Mouse (Mus musculus): Measurements from ENCODE around the gene Hist1h2af. TPM values are rescaled to one million over a fixed set of nuclear protein-coding genes. Genes with fewer than 3 reads are reported as not detected.

The Hist1h2af gene
- polyA plus RNA-seq, 1 experiment from 2014 or later: 9.5 TPM

Small RNA genes lying within 50 kb of the gene (microRNA-seq; reads per million reads assigned to microRNA genes)
- 0.90 reads per million for gene Gm44297
- not detected for gene Gm44359
- not detected for gene Gm44394
- gene n-TStga1: 3.9 reads per million, percentile 8 among the genes with 10 or more reads in this experiment

Other genes starting within 250 kb of the Hist1h2af start
- 57.1 and 58.7 TPM in 2 replicates for gene Zfp322a, start 164.7 kb upstream of the Hist1h2af start, polyA plus RNA-seq (2016; fragmentation: Nextera tagmentation; extraction: Ambion mirVana)
- 15.3 and 15.5 TPM in 2 replicates for gene Abt1, start 110.0 kb upstream of the Hist1h2af start, polyA plus RNA-seq (2016; fragmentation: Nextera tagmentation; extraction: Ambion mirVana)
- 0.09 TPM in 1 of 2 replicates, not detected in the other for gene Btn1a1, start 68.0 kb upstream of the Hist1h2af start, polyA plus RNA-seq (2016; fragmentation: Nextera tagmentation; extraction: Ambion mirVana)
- 0.52 and 0.54 TPM in 2 replicates for gene Btn2a2, start 45.0 kb upstream of the Hist1h2af start, polyA plus RNA-seq (2016; fragmentation: Nextera tagmentation; extraction: Ambion mirVana)
- 3.8 and 4.0 TPM in 2 replicates for gene Hist1h4h, start 2.9 kb upstream of the Hist1h2af start, polyA plus RNA-seq (2016; fragmentation: Nextera tagmentation; extraction: Ambion mirVana)
- 6.3 and 8.1 TPM in 2 replicates for gene Hist1h3g, start 1.5 kb downstream of the Hist1h2af start, polyA plus RNA-seq (2016; fragmentation: Nextera tagmentation; extraction: Ambion mirVana)
- gene Hist1h2bh, start 9.5 kb downstream of the Hist1h2af start, polyA plus RNA-seq (2016; fragmentation: Nextera tagmentation; extraction: Ambion mirVana): 0.74 and 0.79 TPM in 2 replicates
- 1.00 and 1.7 TPM in 2 replicates for gene Hist1h3f, start 10.1 kb downstream of the Hist1h2af start, polyA plus RNA-seq (2016; fragmentation: Nextera tagmentation; extraction: Ambion mirVana)
- gene Hist1h4f, start 17.7 kb downstream of the Hist1h2af start, polyA plus RNA-seq (2016; fragmentation: Nextera tagmentation; extraction: Ambion mirVana): 0.53 and 0.60 TPM in 2 replicates
- 0.58 and 0.60 TPM in 2 replicates for gene Hist1h1d, start 19.4 kb downstream of the Hist1h2af start, polyA plus RNA-seq (2016; fragmentation: Nextera tagmentation; extraction: Ambion mirVana)
- 6.1 and 6.7 TPM in 2 replicates for gene Hist1h3e, start 28.5 kb downstream of the Hist1h2af start, polyA plus RNA-seq (2016; fragmentation: Nextera tagmentation; extraction: Ambion mirVana)
- 102 and 105 TPM in 2 replicates for gene Hist1h2ae, start 37.3 kb downstream of the Hist1h2af start, polyA plus RNA-seq (2016; fragmentation: Nextera tagmentation; extraction: Ambion mirVana)
- gene Hist1h2bg, start 37.5 kb downstream of the Hist1h2af start, polyA plus RNA-seq (2016; fragmentation: Nextera tagmentation; extraction: Ambion mirVana): 6.4 and 6.7 TPM in 2 replicates
- gene Hist1h2bf, start 40.3 kb downstream of the Hist1h2af start, polyA plus RNA-seq (2016; fragmentation: Nextera tagmentation; extraction: Ambion mirVana): 5.8 and 6.9 TPM in 2 replicates
- 1.5 TPM in 2 replicates for gene Hist1h2ad, start 40.5 kb downstream of the Hist1h2af start, polyA plus RNA-seq (2016; fragmentation: Nextera tagmentation; extraction: Ambion mirVana)
- gene Hist1h3d, start 41.9 kb downstream of the Hist1h2af start, polyA plus RNA-seq (2016; fragmentation: Nextera tagmentation; extraction: Ambion mirVana): 7.1 and 7.2 TPM in 2 replicates
- gene Hist1h4d, start 47.7 kb downstream of the Hist1h2af start, polyA plus RNA-seq (2016; fragmentation: Nextera tagmentation; extraction: Ambion mirVana): 112 and 119 TPM in 2 replicates
- 3.2 and 3.6 TPM in 2 replicates for gene Hist1h2be, start 87.2 kb downstream of the Hist1h2af start, polyA plus RNA-seq (2016; fragmentation: Nextera tagmentation; extraction: Ambion mirVana)
- 19.8 and 21.4 TPM in 2 replicates for gene Hist1h1e, start 88.7 kb downstream of the Hist1h2af start, polyA plus RNA-seq (2016; fragmentation: Nextera tagmentation; extraction: Ambion mirVana)
- 1.00 and 1.1 TPM in 2 replicates for gene Hist1h2ac, start 150.0 kb downstream of the Hist1h2af start, polyA plus RNA-seq (2016; fragmentation: Nextera tagmentation; extraction: Ambion mirVana)
- gene Hist1h2bc, start 150.3 kb downstream of the Hist1h2af start, polyA plus RNA-seq (2016; fragmentation: Nextera tagmentation; extraction: Ambion mirVana): 17.2 and 19.3 TPM in 2 replicates
- gene Hist1h1t, start 161.9 kb downstream of the Hist1h2af start, polyA plus RNA-seq (2016; fragmentation: Nextera tagmentation; extraction: Ambion mirVana): not detected in 2 replicates
- 4.5 and 5.9 TPM in 2 replicates for gene Hist1h4c, start 164.5 kb downstream of the Hist1h2af start, polyA plus RNA-seq (2016; fragmentation: Nextera tagmentation; extraction: Ambion mirVana)
- 1.3 and 1.5 TPM in 2 replicates for gene Hfe, start 176.9 kb downstream of the Hist1h2af start, polyA plus RNA-seq (2016; fragmentation: Nextera tagmentation; extraction: Ambion mirVana)
- 9.4 and 10.7 TPM in 2 replicates for gene Hist1h1c, start 204.9 kb downstream of the Hist1h2af start, polyA plus RNA-seq (2016; fragmentation: Nextera tagmentation; extraction: Ambion mirVana)
- 7.7 and 9.0 TPM in 2 replicates for gene Hist1h3c, start 211.7 kb downstream of the Hist1h2af start, polyA plus RNA-seq (2016; fragmentation: Nextera tagmentation; extraction: Ambion mirVana)
- 2.3 and 2.7 TPM in 2 replicates for gene Hist1h2bb, start 212.8 kb downstream of the Hist1h2af start, polyA plus RNA-seq (2016; fragmentation: Nextera tagmentation; extraction: Ambion mirVana)
- 49.5 and 50.4 TPM in 2 replicates for gene Hist1h2ab, start 217.2 kb downstream of the Hist1h2af start, polyA plus RNA-seq (2016; fragmentation: Nextera tagmentation; extraction: Ambion mirVana)
- 9.1 and 9.5 TPM in 2 replicates for gene Hist1h3b, start 218.4 kb downstream of the Hist1h2af start, polyA plus RNA-seq (2016; fragmentation: Nextera tagmentation; extraction: Ambion mirVana)
- gene Hist1h4b, start 223.1 kb downstream of the Hist1h2af start, polyA plus RNA-seq (2016; fragmentation: Nextera tagmentation; extraction: Ambion mirVana): 2.5 and 4.5 TPM in 2 replicates
- 0.69 TPM in 1 of 2 replicates, not detected in the other for gene Hist1h4a, start 227.3 kb downstream of the Hist1h2af start, polyA plus RNA-seq (2016; fragmentation: Nextera tagmentation; extraction: Ambion mirVana)
- gene Hist1h3a, start 228.5 kb downstream of the Hist1h2af start, polyA plus RNA-seq (2016; fragmentation: Nextera tagmentation; extraction: Ambion mirVana): 2.2 and 3.6 TPM in 2 replicates
- gene Hist1h1a, start 229.8 kb downstream of the Hist1h2af start, polyA plus RNA-seq (2016; fragmentation: Nextera tagmentation; extraction: Ambion mirVana): 2.6 and 3.3 TPM in 2 replicates
- 0.10 and 0.12 TPM in 2 replicates for gene Trim38, start 236.0 kb downstream of the Hist1h2af start, polyA plus RNA-seq (2016; fragmentation: Nextera tagmentation; extraction: Ambion mirVana)